Mouse (Mus musculus) cortical plate, adult 2 months (tissue): ENCODE measurements around the gene Dcbld1.

Experiments used
- CTCF ChIP-seq: fragments of 200-500 bp; IDR thresholded peaks from 2 replicates; pipeline ENCODE4 v1.5.1; 2011; ENCODE audit warnings: mild to moderate bottlenecking, control low read depth, low read length; ENCODE audit not compliant: insufficient read depth; ENCODE audit errors: extremely low read depth
- POLR2A ChIP-seq: fragments of 200-500 bp; IDR thresholded peaks from 2 replicates; pipeline ENCODE4 v1.6.1; 2011; ENCODE audit warnings: mild to moderate bottlenecking, low read length, control low read depth; ENCODE audit not compliant: insufficient read depth; ENCODE audit errors: extremely low read depth

GRCm38 (mm10) chr10:52368376-52368775 lies 135.0 kb downstream of the Dcbld1 start:
- TF ChIP-seq CTCF, result no peak
- TF ChIP-seq POLR2A, result no peak
